Comparison of ENCODE assay signal across 26 mouse cellular contexts in the genomic region with DNA sequence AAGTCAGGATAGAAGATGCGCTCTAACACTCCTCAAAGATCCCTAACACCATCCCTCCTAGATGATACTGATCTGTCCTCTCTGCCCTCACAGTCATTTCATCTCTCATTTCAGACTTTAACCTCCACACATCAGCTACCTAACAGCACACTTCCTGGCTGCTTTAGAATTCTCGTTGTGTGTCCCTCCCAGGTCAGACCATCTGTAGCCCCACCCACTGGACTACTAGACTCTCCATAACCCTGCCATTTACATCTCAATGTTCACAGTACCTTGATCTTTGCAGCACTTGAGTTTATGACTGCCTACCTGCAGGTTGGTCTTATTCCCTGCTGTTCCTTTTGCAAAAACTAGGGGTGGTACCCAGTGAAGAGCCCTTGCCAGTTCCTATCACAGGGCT. TPM values are rescaled to one million over a fixed set of nuclear protein-coding genes. Genes with fewer than 3 reads are reported as not detected.
"Had no signal": no experiment of that assay in that cellular context is flagged by ENCODE, and none has a peak within 500 bp of the region (broad histone marks: within the 10 kb centered on the region; RNA-seq: fewer than 3 reads in every experiment).

No protein-coding gene starts in this region.

- H3K4me3 ChIP-seq: kidney, embryonic 15.5 days; limb, embryonic 10.5 days; limb, embryonic 13.5 days; liver, embryonic 12.5 days; liver, embryonic 15.5 days; lung, embryonic 15.5 days; megakaryocyte, embryonic 14.5 days; midbrain, embryonic 10.5 days; midbrain, embryonic 13.5 days; myocyte had no signal

- H3K27me3 ChIP-seq: kidney, embryonic 15.5 days; limb, embryonic 13.5 days; liver, embryonic 12.5 days; liver, embryonic 15.5 days; lung, embryonic 15.5 days; midbrain, embryonic 13.5 days had no signal

- H3K4me1 ChIP-seq: kidney, embryonic 15.5 days; limb, embryonic 13.5 days; liver, embryonic 12.5 days; liver, embryonic 15.5 days; lung, embryonic 15.5 days; megakaryocyte, embryonic 14.5 days; midbrain, embryonic 10.5 days had no signal

- ATAC-seq: liver, embryonic 12.5 days; midbrain, embryonic 13.5 days; midbrain, embryonic 16.5 days had no signal

- H3K4me2 ChIP-seq: kidney, embryonic 15.5 days; limb, embryonic 13.5 days; liver, embryonic 12.5 days; liver, embryonic 15.5 days; lung, embryonic 15.5 days; midbrain, embryonic 13.5 days had no signal

- H3K9ac ChIP-seq: kidney, embryonic 15.5 days; limb, embryonic 13.5 days; liver, embryonic 12.5 days; liver, embryonic 15.5 days; lung, embryonic 15.5 days; midbrain, embryonic 13.5 days had no signal

- DNase-seq: kidney, postnatal 10 days; kidney, postnatal 4 days; layer of hippocampus, adult 9-11 months; liver; lung, adult 18-20 months; lung, postnatal 10 days; lung, postnatal 36 days; right cerebral cortex, adult 18-20 months; right cerebral cortex, postnatal 14 days; right cerebral cortex, postnatal 4 days; thymus, adult 2 months; thymus, postnatal 14 days; thymus, postnatal 4 days had no signal

- H3K27ac ChIP-seq: kidney, embryonic 15.5 days; limb, embryonic 10.5 days; limb, embryonic 13.5 days; liver, embryonic 12.5 days; liver, embryonic 15.5 days; lung, embryonic 15.5 days; midbrain, embryonic 10.5 days; midbrain, embryonic 13.5 days; stomach, postnatal 0 days had no signal

- H3K36me3 ChIP-seq: kidney, embryonic 15.5 days; limb, embryonic 10.5 days; limb, embryonic 13.5 days; liver, embryonic 12.5 days; liver, embryonic 15.5 days; lung, embryonic 15.5 days had no signal

- H3K9me3 ChIP-seq: kidney, embryonic 15.5 days; limb, embryonic 10.5 days; limb, embryonic 13.5 days; liver, embryonic 12.5 days; liver, embryonic 15.5 days; lung, embryonic 15.5 days; megakaryocyte, embryonic 14.5 days; midbrain, embryonic 10.5 days; midbrain, embryonic 13.5 days had no signal

RNA-seq across cellular contexts. Expression of gene Lonrf2, which starts 12.7 kb away (rescaled TPM):
- total RNA-seq: monocyte, adult 5-6 weeks had no signal
- polyA plus RNA-seq: myocyte had no signal
